Mouse (Mus musculus) liver, embryonic 12.5 days (tissue): ENCODE measurements around the gene Smarcal1. TPM values are rescaled to one million over a fixed set of nuclear protein-coding genes. Genes with fewer than 3 reads are reported as not detected.

Experiments
- ATAC-seq: fragments of 200-750 bp; cut with Nextera tagmentation; 2 replicates; pipeline ENCODE4 v1.8.0; 2017; ENCODE audit warnings: moderate number of reproducible peaks, mild to moderate bottlenecking, moderate library complexity
- H3K27ac ChIP-seq: fragments of 300-500 bp; sonication (generic); 2 replicates; pipeline ENCODE4 v1.5.1; 2016; ENCODE audit warnings: mild to moderate bottlenecking
- H3K27me3 ChIP-seq: fragments of 300-500 bp; sonication (generic); replicated peaks from 2 replicates; pipeline ENCODE4 v1.6.1; 2016; ENCODE audit warnings: mild to moderate bottlenecking, moderate library complexity
- H3K36me3 ChIP-seq: fragments of 300-500 bp; sonication (generic); 2 replicates; pipeline ENCODE4 v1.6.1; 2016; ENCODE audit warnings: mild to moderate bottlenecking, moderate library complexity
- H3K4me1 ChIP-seq: fragments of 300-500 bp; sonication (generic); 2 replicates; pipeline ENCODE4 v1.6.1; 2016
- H3K4me2 ChIP-seq: fragments of 300-500 bp; sonication (generic); 2 replicates; pipeline ENCODE4 v1.6.1; 2016; ENCODE audit warnings: mild to moderate bottlenecking, moderate library complexity
- H3K4me3 ChIP-seq: fragments of 300-500 bp; sonication (generic); 2 replicates; pipeline ENCODE4 v1.5.1; 2016; ENCODE audit warnings: mild to moderate bottlenecking, moderate library complexity
- H3K9ac ChIP-seq: fragments of 300-500 bp; sonication (generic); 2 replicates; pipeline ENCODE4 v1.6.1; 2016; ENCODE audit warnings: mild to moderate bottlenecking, moderate library complexity
- H3K9me3 ChIP-seq: fragments of 300-500 bp; sonication (generic); replicated peaks from 2 replicates; pipeline ENCODE4 v1.6.1; 2016; ENCODE audit warnings: mild to moderate bottlenecking, moderate library complexity
- WGBS: fragments of 180-500 bp; shearing (Covaris S2); methylation state at CpG from one replicate; pipeline ENCODE4 v1.1.7; 2016; ENCODE audit not compliant: insufficient replicate concordance; 5-methylcytosine and 5-hydroxymethylcytosine counted together
- polyA plus RNA-seq: library from polyadenylated mRNA; unstranded; fragments of >200 nt; fragmentation: Nextera tagmentation; extraction: Ambion mirVana; gene quantifications from 2 replicates; pipeline ENCODE4 v1.2.1, GENCODE M21; 2016

The Smarcal1 gene
- polyA plus RNA-seq, 1 experiment from 2014 or later, result 13.9 TPM

- Histone ChIP-seq H3K9me3 (no peaks in the 10 kb centered on the region), H3K27ac (no peak overlapping the region), H3K9ac (no peak overlapping the region), H3K4me2 (no peak overlapping the region), H3K36me3 (no peaks in the 10 kb centered on the region), H3K4me3 (no peak overlapping the region), H3K4me1 (no peaks in the 10 kb centered on the region), H3K27me3 (peaks cover 35% of the 10 kb centered on the region)
- 54% methylated on average over 7 of the region's 7 CpGs for WGBS
- ATAC-seq, result no peak
Measured at GRCm38 (mm10) chr1:72574047-72574446, 9.0 kb upstream of the Smarcal1 start.

GRCm38 (mm10) chr1:72574608-72575007, 8.4 kb upstream of the Smarcal1 start:
- no peak for ATAC-seq
- WGBS, result 42% methylated on average over 7 of the region's 7 CpGs

GRCm38 (mm10) chr1:72575121-72575520, 7.9 kb upstream of the Smarcal1 start:
- WGBS, result 27% methylated on average over 4 of the region's 4 CpGs
- Histone ChIP-seq H3K9ac (no peak overlapping the region), H3K27ac (no peak overlapping the region), H3K9me3 (no peaks in the 10 kb centered on the region), H3K4me3 (no peak overlapping the region), H3K27me3 (peaks cover 39% of the 10 kb centered on the region), H3K4me1 (no peaks in the 10 kb centered on the region), H3K4me2 (no peak overlapping the region), H3K36me3 (no peaks in the 10 kb centered on the region)
- no peak for ATAC-seq

More at GRCm38 (mm10) chr1:72574608-72575007, 8.4 kb upstream of the Smarcal1 start:
- peaks cover 39% of the 10 kb centered on the region for H3K27me3 ChIP-seq
- H3K27ac ChIP-seq, result no peak overlapping the region
- H3K4me1 ChIP-seq, result no peaks in the 10 kb centered on the region
- H3K36me3 ChIP-seq, result no peaks in the 10 kb centered on the region
- H3K4me3 ChIP-seq, result no peak overlapping the region
- H3K9me3 ChIP-seq, result no peaks in the 10 kb centered on the region
- no peak overlapping the region for H3K9ac ChIP-seq
- no peak overlapping the region for H3K4me2 ChIP-seq

- Histone ChIP-seq H3K36me3 (no peaks in the 10 kb centered on the region), H3K27ac (no peak overlapping the region), H3K27me3 (peaks cover 39% of the 10 kb centered on the region), H3K4me1 (peaks cover 2% of the 10 kb centered on the region; the same call in 1 of the 2 replicates), H3K9ac (no peak overlapping the region), H3K9me3 (no peaks in the 10 kb centered on the region), H3K4me2 (no peak overlapping the region), H3K4me3 (no peak overlapping the region)
- 33% methylated on average over 12 of the region's 12 CpGs for WGBS
- no peak for ATAC-seq
Measured at GRCm38 (mm10) chr1:72577481-72577922, 5.5 kb upstream of the Smarcal1 start.

GRCm38 (mm10) chr1:72578351-72578750, 4.7 kb upstream of the Smarcal1 start:
- H3K9ac ChIP-seq, result no peak overlapping the region
- no peak overlapping the region for H3K4me2 ChIP-seq
- H3K9me3 ChIP-seq, result no peaks in the 10 kb centered on the region
- 35% methylated on average over 15 of the region's 15 CpGs for WGBS
- H3K27me3 ChIP-seq, result peaks cover 39% of the 10 kb centered on the region
- no peak overlapping the region for H3K27ac ChIP-seq
- no peaks in the 10 kb centered on the region for H3K36me3 ChIP-seq
- peaks cover 3% of the 10 kb centered on the region; the same call in 1 of the 2 replicates for H3K4me1 ChIP-seq
- no peak overlapping the region for H3K4me3 ChIP-seq
- ATAC-seq, result no peak

DNA sequence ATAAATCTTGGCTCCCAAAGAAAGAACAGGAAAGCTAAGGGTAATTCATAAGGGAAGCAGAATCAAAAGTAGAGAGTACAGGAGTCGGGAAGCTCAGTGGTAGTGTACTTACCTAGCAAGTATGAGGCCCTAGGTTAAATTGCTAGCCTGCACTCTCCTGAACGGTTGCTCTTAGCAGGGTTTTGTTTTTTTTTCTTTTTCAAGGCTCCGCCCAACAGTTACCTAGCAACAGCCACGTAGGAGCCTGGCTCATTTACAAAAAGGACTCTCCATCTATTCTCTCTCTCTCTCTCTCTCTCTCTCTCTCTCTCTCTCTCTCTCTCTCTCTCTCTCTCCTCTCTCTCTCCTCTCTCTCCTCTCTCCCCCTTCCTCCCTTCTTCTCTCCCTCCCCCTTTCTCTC, 4.2 kb upstream of the Smarcal1 start:
- H3K27ac ChIP-seq, result no peak overlapping the region
- no peak overlapping the region for H3K4me2 ChIP-seq
- no peaks in the 10 kb centered on the region for H3K9me3 ChIP-seq
- 31% methylated on average over 4 of the region's 4 CpGs for WGBS
- H3K27me3 ChIP-seq, result peaks cover 39% of the 10 kb centered on the region
- no peak overlapping the region for H3K4me3 ChIP-seq
- peaks cover 6% of the 10 kb centered on the region for H3K4me1 ChIP-seq
- H3K9ac ChIP-seq, result no peak overlapping the region
- no peak for ATAC-seq
- H3K36me3 ChIP-seq, result no peaks in the 10 kb centered on the region

DNA sequence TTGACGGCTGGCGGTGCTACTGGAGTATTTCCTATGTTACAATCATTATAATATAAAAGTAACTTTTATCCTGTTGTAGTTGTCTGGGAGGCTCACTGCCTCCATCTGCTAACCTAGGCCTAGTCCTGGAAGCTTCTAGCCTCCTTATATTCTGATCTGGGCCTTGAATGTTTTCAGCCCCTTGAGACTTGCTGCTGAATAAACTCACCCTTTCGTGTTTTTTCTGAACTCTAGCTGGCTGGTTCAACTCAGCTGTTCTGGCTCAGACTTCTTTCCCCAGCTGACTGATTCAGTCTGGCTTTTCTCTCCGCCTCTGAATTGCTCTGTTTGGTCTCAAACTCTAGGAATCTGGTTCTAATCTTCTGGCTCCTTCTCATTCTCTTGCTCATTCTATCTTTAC, 855 bp downstream of the Smarcal1 start:
- WGBS, result 66% methylated on average over 4 of the region's 4 CpGs
- peak overlapping the region; percentile 73 for H3K9ac ChIP-seq
- ATAC-seq, result no peak

GRCm38 (mm10) chr1:72585971-72586875, 3.2 kb downstream of the Smarcal1 start:
- H3K9ac ChIP-seq, result no peak overlapping the region
- no peak for ATAC-seq
- 86% methylated on average over 17 of the region's 17 CpGs for WGBS

More for the DNA sequence above, 855 bp downstream of the Smarcal1 start:
- Histone ChIP-seq H3K27me3 (peaks cover 5% of the 10 kb centered on the region; the same call in 1 of the 2 replicates), H3K27ac (peak overlapping the region; percentile 72; the same call in 1 of the 2 replicates), H3K36me3 (peaks cover 33% of the 10 kb centered on the region), H3K9me3 (no peaks in the 10 kb centered on the region), H3K4me1 (peaks cover 15% of the 10 kb centered on the region), H3K4me3 (peak overlapping the region; percentile 82), H3K4me2 (peak overlapping the region; percentile 80)

DNA sequence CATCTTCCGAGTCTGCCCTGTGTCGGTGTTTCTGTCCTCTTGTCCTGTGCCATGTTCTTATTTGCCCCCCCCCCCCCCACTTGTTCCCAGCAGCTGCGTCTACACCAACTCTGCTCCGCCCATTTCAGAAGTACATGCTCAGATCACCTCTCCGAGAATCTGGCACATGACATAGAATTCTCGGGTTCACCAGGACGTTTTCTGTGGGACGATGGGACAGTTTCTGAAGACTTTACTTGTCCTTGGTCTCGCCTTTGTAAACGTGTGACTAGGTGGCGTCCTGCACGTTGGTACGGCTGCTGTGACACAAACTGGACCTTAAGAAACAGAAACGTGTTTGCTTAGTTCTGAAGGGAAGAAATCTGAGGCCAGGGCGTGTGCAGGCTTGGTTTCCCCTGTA, 4.5 kb downstream of the Smarcal1 start:
- Histone ChIP-seq H3K27me3 (no peaks in the 10 kb centered on the region), H3K9ac (no peak overlapping the region), H3K4me1 (peaks cover 13% of the 10 kb centered on the region), H3K36me3 (peaks cover 64% of the 10 kb centered on the region), H3K4me3 (no peak overlapping the region), H3K9me3 (no peaks in the 10 kb centered on the region), H3K27ac (no peak overlapping the region), H3K4me2 (no peak overlapping the region)
- ATAC-seq, result no peak
- 83% methylated on average over 15 of the region's 15 CpGs for WGBS

More at GRCm38 (mm10) chr1:72585971-72586875, 3.2 kb downstream of the Smarcal1 start:
- Histone ChIP-seq H3K4me3 (no peak overlapping the region), H3K27me3 (no peaks in the 10 kb centered on the region), H3K9me3 (no peaks in the 10 kb centered on the region), H3K4me1 (peaks cover 15% of the 10 kb centered on the region), H3K36me3 (peaks cover 51% of the 10 kb centered on the region), H3K4me2 (no peak overlapping the region), H3K27ac (no peak overlapping the region)

DNA sequence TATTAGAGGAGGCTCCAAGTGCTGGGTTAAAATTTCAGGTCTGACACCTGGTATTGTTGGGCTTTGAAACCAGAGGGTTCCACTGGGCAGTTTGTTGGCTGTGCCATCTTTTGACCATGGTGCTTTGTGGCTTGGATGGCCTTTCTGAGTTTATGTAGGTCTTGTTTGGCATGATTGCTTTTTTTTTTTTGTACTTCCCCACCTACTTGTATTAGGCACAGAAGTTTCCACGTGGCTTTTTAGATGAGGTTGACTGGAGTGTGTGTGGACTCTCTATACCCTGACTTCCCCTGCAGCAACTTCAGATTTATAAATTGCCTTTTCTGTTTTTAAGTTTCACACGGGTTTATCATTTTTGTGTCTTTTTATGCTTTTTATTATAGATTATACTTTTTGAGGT, 5.7 kb downstream of the Smarcal1 start:
- ATAC-seq, result no peak

GRCm38 (mm10) chr1:72590636-72591035, 7.6 kb downstream of the Smarcal1 start:
- Histone ChIP-seq H3K9ac (no peak overlapping the region), H3K4me3 (no peak overlapping the region), H3K4me2 (no peak overlapping the region), H3K9me3 (no peaks in the 10 kb centered on the region), H3K27me3 (no peaks in the 10 kb centered on the region), H3K36me3 (peaks cover 79% of the 10 kb centered on the region), H3K4me1 (no peaks in the 10 kb centered on the region), H3K27ac (no peak overlapping the region)
- WGBS, result 80% methylated on average over 4 of the region's 4 CpGs
- ATAC-seq, result no peak

More for the DNA sequence above, 5.7 kb downstream of the Smarcal1 start:
- Histone ChIP-seq H3K4me3 (no peak overlapping the region), H3K4me1 (peaks cover 9% of the 10 kb centered on the region), H3K9ac (no peak overlapping the region), H3K36me3 (peaks cover 76% of the 10 kb centered on the region), H3K4me2 (no peak overlapping the region), H3K27me3 (no peaks in the 10 kb centered on the region), H3K9me3 (no peaks in the 10 kb centered on the region), H3K27ac (no peak overlapping the region)
- 75% methylated on average over 2 of the region's 2 CpGs for WGBS

DNA sequence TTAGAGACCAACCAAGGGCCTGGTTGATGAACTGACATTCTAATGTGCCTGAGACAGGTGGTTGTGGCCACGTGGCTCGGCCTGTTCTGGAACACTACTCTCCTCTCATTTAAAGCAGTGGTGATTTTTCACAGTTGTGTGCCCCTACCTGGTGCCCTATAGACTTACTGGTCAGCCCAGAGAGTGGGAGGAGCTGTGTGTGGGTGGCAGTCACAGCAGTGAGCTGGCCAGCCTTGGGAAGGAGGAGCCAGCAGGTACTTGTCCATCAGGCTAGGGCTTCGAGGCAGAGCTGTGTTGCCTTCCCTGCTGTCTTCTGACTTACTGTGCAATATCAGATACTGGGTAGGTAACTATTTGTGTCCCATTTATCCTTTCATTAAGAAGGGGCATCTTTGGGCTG, 9.3 kb downstream of the Smarcal1 start:
- H3K27ac ChIP-seq, result no peak overlapping the region
- no peak overlapping the region for H3K9ac ChIP-seq
- no peak for ATAC-seq
- no peak overlapping the region for H3K4me3 ChIP-seq
- no peak overlapping the region for H3K4me2 ChIP-seq
- H3K9me3 ChIP-seq, result no peaks in the 10 kb centered on the region
- H3K4me1 ChIP-seq, result no peaks in the 10 kb centered on the region
- WGBS, result 80% methylated on average over 3 of the region's 3 CpGs
- no peaks in the 10 kb centered on the region for H3K27me3 ChIP-seq
- peaks cover 79% of the 10 kb centered on the region for H3K36me3 ChIP-seq
